Mouse (Mus musculus): ENCODE data around the gene Mta2.
"Not testable (repeated sequence)": the region's sequence is repeated elsewhere in the genome, so short reads cannot be mapped to it uniquely, and the experiment has no call there.

Mta2 gene

DNA sequence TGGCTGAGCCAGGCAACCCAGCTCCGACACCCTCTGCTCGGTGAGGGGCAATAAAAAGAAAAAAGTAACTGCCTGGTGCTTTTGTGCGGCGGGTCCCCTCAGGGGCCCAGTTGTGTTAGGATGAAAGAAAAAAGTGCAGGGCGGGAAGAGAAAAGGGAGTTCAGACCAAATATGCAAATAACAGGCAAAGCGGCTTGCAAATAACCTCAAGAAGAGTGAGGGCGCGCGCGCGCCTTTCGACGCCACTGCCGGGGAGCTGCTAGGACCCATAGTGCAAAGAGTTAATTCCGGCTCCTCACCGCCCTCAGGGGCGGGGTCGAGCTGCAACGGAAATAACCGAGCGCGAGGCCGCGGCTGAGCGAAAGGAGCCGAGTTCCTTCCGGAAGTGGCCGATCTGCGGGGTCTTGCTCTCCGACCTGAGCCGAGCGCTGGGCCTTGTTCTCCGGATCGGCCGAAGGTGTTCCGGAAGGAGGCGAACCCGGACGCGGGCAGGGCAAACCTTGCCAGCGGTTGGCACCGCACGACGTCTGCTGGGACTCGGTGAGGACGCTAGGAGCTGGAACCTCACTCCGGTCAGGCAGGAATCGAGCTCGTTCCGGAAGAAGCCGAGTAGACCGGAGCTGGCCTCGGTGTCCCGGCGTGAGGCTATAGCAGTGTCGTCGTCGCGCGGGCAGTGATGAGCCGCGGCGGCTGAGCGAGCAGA, at the start of gene Mta2:
Gene Mta2 (plus strand): TSS at position 361 of the 703 bp plus-strand sequence.
- DNase-seq = peak; percentile 99

GRCm38 (mm10) chr19:8892829-8893766, 48.6 kb upstream of the Mta2 start, which contains the start of gene Ints5:
Ints5 (plus strand) TSS chr19:8893005.
- peak; percentile 86 to 90 for DNase-seq

- no peak for DNase-seq
Measured at GRCm38 (mm10) chr19:8895397-8895960, 46.2 kb upstream of the Mta2 start.

DNA sequence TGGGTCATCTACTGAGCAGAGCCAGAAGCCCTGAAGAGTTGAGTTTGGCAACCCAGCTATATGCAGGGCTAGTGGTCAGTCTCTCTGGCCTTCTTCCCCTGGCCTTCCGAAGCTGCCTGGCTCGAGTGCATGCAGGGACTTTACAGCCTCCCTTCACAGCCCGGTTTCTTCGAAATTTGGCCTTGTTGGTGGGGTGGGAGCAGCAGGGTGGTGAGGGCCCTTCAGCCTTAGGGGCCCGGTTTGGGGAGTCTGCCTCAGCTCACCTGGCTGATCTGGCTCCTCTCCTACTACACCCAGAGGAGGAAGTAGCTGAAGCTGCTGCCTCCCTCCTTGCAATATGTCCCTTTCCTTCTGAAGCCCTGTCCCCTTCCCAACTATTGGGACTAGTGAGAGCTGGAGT, 45.4 kb upstream of the Mta2 start:
- not testable (repeated sequence) for DNase-seq

DNA sequence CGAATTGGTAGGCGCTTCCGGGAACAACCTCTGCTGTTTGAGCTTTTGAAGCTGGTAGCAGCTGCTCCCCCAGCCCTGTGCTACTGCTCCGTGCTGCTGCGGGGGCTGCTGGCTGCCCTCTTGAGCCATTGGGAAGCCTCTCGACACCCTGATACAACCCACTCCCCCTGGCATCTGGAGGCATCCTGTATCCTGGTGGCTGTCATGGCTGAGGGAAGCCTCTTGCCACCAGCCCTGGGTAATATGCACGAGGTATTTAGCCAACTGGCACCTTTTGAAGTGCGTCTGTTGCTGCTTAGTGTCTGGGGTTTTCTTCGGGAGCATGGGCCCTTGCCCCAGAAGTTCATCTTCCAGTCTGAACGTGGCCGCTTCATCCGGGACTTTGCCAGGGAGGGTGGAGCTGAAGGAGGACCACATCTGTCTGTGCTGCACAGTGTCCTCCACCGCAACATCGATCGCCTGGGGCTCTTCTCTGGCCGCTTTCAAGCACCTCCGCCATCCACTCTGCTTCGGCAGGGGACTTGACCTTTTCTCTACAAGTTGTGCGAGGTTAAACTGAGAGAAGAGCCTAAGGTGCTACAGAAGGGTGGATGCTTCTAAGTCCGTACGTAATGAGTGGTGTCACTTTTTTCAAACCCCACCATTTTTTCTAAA, 44.3 kb upstream of the Mta2 start:
- DNase-seq = peak; percentile 34 to 36

GRCm38 (mm10) chr19:8897865-8898495, 43.7 kb upstream of the Mta2 start, which contains the start of gene Ganab:
Ganab (plus strand) TSS chr19:8898071.
- peak; percentile 93 to 95 for DNase-seq

- no peak for DNase-seq
Measured at GRCm38 (mm10) chr19:8898576-8898975, 43.1 kb upstream of the Mta2 start.

GRCm38 (mm10) chr19:8899079-8899478, 42.6 kb upstream of the Mta2 start:
- DNase-seq = no peak

GRCm38 (mm10) chr19:8903412-8903811, 38.3 kb upstream of the Mta2 start:
- no peak for DNase-seq

DNA sequence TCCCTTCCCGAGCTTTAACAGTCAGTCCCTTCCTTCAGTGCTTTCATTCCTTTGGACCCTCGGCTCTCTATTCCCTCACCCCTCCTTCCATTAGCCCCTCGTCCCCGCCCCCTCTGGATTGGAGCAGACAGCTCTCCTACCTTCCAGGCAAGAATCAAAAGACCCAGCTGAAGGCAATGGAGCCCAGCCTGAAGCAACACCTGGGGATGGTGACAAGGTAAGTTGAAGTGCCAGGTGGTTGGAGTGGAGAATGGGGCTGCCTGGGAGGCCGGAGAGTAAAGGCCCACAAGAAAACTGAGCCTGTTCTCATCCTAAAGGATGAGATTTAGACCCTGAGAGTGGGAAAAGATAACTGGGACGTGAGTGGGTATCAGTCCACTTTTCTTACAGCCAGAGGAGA, 33.1 kb upstream of the Mta2 start:
- no peak for DNase-seq

DNA sequence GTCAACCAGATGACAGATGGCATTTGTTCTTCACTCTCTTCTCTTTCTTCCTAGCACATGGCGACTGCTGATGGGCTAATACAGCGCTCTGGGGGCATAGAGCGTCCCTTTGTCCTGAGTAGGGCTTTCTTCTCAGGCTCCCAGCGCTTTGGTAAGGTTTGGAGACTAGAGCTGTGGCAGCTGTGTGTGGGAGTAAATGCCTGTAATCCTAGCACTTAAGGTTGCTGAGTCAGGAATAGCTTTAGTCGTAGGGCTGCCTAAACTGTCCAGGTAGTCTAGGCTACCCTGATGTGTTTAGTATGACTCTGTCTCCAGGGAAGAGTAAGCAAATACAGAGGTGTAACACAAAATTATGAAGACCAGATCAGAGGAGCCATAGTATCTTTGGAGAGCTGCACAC, 29.9 kb upstream of the Mta2 start:
- no peak for DNase-seq

- no peak for DNase-seq
Measured at GRCm38 (mm10) chr19:8914212-8914611, 27.5 kb upstream of the Mta2 start.

- DNase-seq = no peak
Measured at GRCm38 (mm10) chr19:8919000-8919399, 22.7 kb upstream of the Mta2 start.

DNA sequence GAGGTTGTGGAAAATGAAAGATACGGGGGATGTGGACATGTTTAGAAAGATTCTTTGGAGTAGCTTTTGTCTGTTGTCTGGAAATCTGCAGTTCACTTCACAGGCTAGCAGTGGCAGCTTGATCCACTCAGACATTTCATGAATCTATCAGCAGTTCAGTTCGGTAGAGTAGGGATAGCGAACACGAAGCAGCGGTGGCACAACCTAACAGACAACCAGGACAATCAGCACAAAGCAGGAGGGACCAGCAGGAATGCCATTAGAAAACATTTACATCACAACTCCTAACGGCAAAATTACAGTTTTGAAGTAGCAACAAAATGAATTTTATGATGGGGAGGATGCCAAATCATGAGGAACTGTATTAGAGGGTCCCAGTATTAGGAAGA, 22.0 kb upstream of the Mta2 start:
- no peak for DNase-seq

GRCm38 (mm10) chr19:8920073-8920736, 21.5 kb upstream of the Mta2 start, which contains the start of gene B3gat3:
B3gat3 (plus strand) TSS chr19:8920374.
- peak; percentile 95 to 96 for DNase-seq

DNA sequence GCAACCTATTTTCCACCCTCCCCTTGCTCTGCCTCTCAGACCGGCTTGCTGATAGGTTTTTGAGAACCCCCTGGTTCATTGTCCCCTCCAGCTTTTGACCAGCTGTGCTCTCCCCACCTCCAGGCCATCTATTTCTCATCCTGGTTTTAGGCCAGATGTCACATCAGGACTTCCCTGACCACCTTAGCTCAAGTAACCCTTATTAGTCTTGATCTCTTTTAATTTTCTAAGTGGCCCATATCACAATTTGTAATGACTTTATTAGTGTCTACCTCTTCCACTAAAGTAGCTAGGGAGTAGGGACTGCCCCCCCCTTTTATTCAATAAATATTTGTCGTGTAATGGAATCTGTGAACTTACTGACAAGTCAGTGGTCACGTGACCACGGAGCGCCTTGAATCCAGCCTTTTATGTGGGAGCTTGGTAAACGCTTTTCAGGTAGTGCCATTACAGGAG, 20.8 kb upstream of the Mta2 start:
- peak in 1 of 2 experiments; percentile 25 for DNase-seq

- DNase-seq = no peak
Measured at GRCm38 (mm10) chr19:8921741-8922140, 19.9 kb upstream of the Mta2 start.

DNA sequence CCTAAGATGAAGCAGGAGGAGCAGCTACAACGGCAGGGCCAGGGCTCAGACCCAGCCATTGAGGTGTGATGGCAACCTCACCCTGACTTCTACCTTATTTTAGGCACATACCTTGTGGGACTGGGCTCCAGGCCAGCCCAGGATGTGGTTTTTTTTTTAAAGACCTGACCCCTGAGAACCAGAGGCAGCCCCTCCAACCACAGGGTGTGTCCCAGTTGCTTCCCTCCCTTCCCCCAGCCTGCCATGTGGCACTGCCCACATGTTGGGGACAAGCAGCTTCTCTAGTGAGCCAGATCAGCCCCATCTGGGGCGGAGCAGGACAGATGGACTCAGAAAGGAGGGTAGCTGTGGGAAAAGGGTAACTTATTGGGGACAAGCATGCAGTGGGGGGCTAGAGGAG, 14.9 kb upstream of the Mta2 start:
- DNase-seq = no peak

DNA sequence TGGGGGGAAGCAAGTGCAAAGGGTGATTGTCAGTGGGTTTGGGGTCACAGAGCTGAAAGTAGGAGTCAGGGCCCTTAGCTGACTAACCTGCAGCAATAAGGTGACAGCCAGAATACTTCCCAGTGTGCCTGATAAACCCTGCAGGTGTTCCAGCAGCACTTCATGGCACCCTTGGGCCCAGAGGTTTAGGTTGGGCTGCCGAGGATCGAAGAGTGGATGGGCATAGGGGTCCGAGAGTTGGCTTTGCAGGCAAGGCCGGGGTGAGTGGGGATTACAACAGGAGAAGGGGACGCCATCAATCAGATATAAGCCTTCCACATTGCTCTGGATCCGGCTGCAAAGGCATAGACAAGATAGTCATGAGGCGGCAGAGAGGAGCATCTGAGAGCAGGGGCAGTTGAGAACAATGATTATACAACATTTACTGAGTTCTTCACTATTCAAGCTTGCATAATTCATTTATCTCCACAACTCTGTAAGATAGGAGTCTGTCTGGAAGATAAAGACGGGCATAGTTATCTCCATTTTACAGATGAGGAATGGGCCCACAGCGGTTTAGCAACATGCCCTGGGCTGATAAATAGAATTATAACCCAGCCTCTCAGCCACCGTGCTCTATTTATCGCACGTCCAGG, 13.7 kb upstream of the Mta2 start:
- DNase-seq = no peak

- no peak for DNase-seq
Measured at GRCm38 (mm10) chr19:8928689-8929223, 12.9 kb upstream of the Mta2 start.
